Mouse (Mus musculus): Measurements from ENCODE around the gene Ubac2. TPM values are rescaled to one million over a fixed set of nuclear protein-coding genes. Genes with fewer than 3 reads are reported as not detected.
A peak's percentile ranks its signal among the peaks of the same experiment; 100 is the strongest.

Gene Ubac2
- total and polyA plus RNA-seq, 3 experiments = 32.8 to 40.1 (median 35.5) TPM

GRCm38 (mm10) chr14:121899071-121899470 lies 20.7 kb downstream of the Ubac2 start:
- Histone ChIP-seq H3K4me2 (ENCODE audit: insufficient read depth, low read depth, poor library complexity, severe bottlenecking) (no peak overlapping the region), H3K9me3 (replicated peaks; ENCODE audit: low read length) (no peaks in the 10 kb centered on the region), H3K4me1 (ENCODE audit: control insufficient read depth in 1 of 2, insufficient read depth in 2 of 2) (peaks cover 21 to 79% of the 10 kb centered on the region in 2 experiments), H3K36me3 (replicated peaks in 1 of 2; ENCODE audit: control insufficient read depth in 1 of 2, insufficient read depth in 1 of 2, low read length in 1 of 2) (peaks cover 0 to 25% of the 10 kb centered on the region in 2 experiments), H3K9ac (ENCODE audit: insufficient read depth, low read depth) (no peak overlapping the region), H3K27me3 (replicated peaks) (no peaks in the 10 kb centered on the region), H3K4me3 (replicated peaks in 1 of 3; ENCODE audit: low read depth in 2 of 3, low read length in 2 of 3, poor library complexity in 1 of 3) (no peak overlapping the region), H3K27ac (ENCODE audit: insufficient read depth, low read depth) (no peak overlapping the region), H3K79me2 (replicated peaks; ENCODE audit: control insufficient read depth, extremely low read depth, insufficient read depth, poor library complexity, severe bottlenecking) (peaks cover 7% of the 10 kb centered on the region)
- no peak for DNase-seq (ENCODE audit: extremely low read depth)
- TF ChIP-seq JUN (IDR thresholded peaks at IDR 0.05; ENCODE audit: insufficient read depth, low read depth, low read length) = no peak
- no peak for TF ChIP-seq MAX (IDR thresholded peaks at IDR 0.05; ENCODE audit: low read length)
- no peak for TF ChIP-seq ZMIZ1 (IDR thresholded peaks at IDR 0.05; ENCODE audit: low read depth, low read length)
- no peak for TF ChIP-seq IRF4 (IDR thresholded peaks at IDR 0.05; ENCODE audit: low read depth, low read length)
- TF ChIP-seq POLR2AphosphoS2 (IDR thresholded peaks at IDR 0.05; ENCODE audit: low read depth, low read length) = no peak
- no peak for TF ChIP-seq MAZ (IDR thresholded peaks at IDR 0.05; ENCODE audit: low read depth, low read length)
- TF ChIP-seq PAX5 (IDR thresholded peaks at IDR 0.05; ENCODE audit: low read length) = no peak
- no peak for TF ChIP-seq ZC3H11A (IDR thresholded peaks at IDR 0.05; ENCODE audit: low read depth, low read length)
- no peak for TF ChIP-seq JUND (conservative IDR thresholded peaks at IDR 0.05; ENCODE audit: low read depth, low read length)
- TF ChIP-seq MEF2A (IDR thresholded peaks at IDR 0.05; ENCODE audit: borderline replicate concordance, low read depth, low read length) = no peak
- dilution Hi-C loops (cut with MboI; ENCODE audit: extremely low pct_ligation_motif_present, extremely low pct_unique_long_range_greater_than_20kb, low sequenced_read_pairs) (no loop called here), in situ Hi-C loops (cut with MboI; ENCODE audit: low pct_ligation_motif_present, low pct_unique_long_range_greater_than_20kb, low sequenced_read_pairs) (no loop called here)

GRCm38 (mm10) chr14:121901511-121901910 lies 23.1 kb downstream of the Ubac2 start:
- Histone ChIP-seq H3K36me3 (replicated peaks in 1 of 2; ENCODE audit: control insufficient read depth in 1 of 2, insufficient read depth in 1 of 2, low read length in 1 of 2) (peaks cover 0 to 31% of the 10 kb centered on the region in 2 experiments), H3K79me2 (replicated peaks; ENCODE audit: control insufficient read depth, extremely low read depth, insufficient read depth, poor library complexity, severe bottlenecking) (peaks cover 2% of the 10 kb centered on the region)
- in situ Hi-C loops (cut with MboI; ENCODE audit: low pct_ligation_motif_present, low pct_unique_long_range_greater_than_20kb, low sequenced_read_pairs) = no loop called here
- no peak for TF ChIP-seq NELFE (IDR thresholded peaks at IDR 0.05; ENCODE audit: low read depth, low read length)
- TF ChIP-seq JUND (conservative IDR thresholded peaks at IDR 0.05; ENCODE audit: low read depth, low read length) = no peak
- no peak for TF ChIP-seq POLR2A (IDR thresholded peaks at IDR 0.05; ENCODE audit: low read depth, low read length)
- no peak for TF ChIP-seq TBP (conservative IDR thresholded peaks at IDR 0.05; ENCODE audit: low read depth, low read length)
- no peak for TF ChIP-seq ZC3H11A (IDR thresholded peaks at IDR 0.05; ENCODE audit: low read depth, low read length)
- no peak for TF ChIP-seq GABPA (IDR thresholded peaks at IDR 0.05; ENCODE audit: insufficient replicate concordance, low read depth, low read length)
- no peak for TF ChIP-seq MAFK (IDR thresholded peaks at IDR 0.05; ENCODE audit: insufficient replicate concordance, low read length)
- TF ChIP-seq EP300 (IDR thresholded peaks at IDR 0.05; ENCODE audit: low read length) = no peak
- TF ChIP-seq E2F4 (IDR thresholded peaks at IDR 0.05; ENCODE audit: insufficient replicate concordance, low read depth, low read length) = no peak
- no peak for TF ChIP-seq MXI1 (IDR thresholded peaks at IDR 0.05; ENCODE audit: low read depth, low read length)
- no peak for TF ChIP-seq ELF1 (IDR thresholded peaks at IDR 0.05; ENCODE audit: low read depth, low read length)
- no peak for TF ChIP-seq RCOR1 (conservative IDR thresholded peaks at IDR 0.05; ENCODE audit: low read depth, low read length)
- no peak for TF ChIP-seq ZMIZ1 (IDR thresholded peaks at IDR 0.05; ENCODE audit: low read depth, low read length)
- TF ChIP-seq BHLHE40 (IDR thresholded peaks at IDR 0.05; ENCODE audit: low read depth, low read length) = no peak
- TF ChIP-seq KAT2A (IDR thresholded peaks at IDR 0.05; ENCODE audit: insufficient replicate concordance, low read length) = no peak
- no peak for TF ChIP-seq CHD1 (IDR thresholded peaks at IDR 0.05; ENCODE audit: low read depth, low read length)
- TF ChIP-seq NRF1 (IDR thresholded peaks at IDR 0.05; ENCODE audit: low read depth, low read length) = no peak
- TF ChIP-seq JUN (IDR thresholded peaks at IDR 0.05; ENCODE audit: insufficient read depth, low read depth, low read length) = no peak
- TF ChIP-seq MEF2A (IDR thresholded peaks at IDR 0.05; ENCODE audit: borderline replicate concordance, low read depth, low read length) = no peak
- no peak for TF ChIP-seq UBTF (IDR thresholded peaks at IDR 0.05; ENCODE audit: low read depth, low read length)
- no peak for TF ChIP-seq PAX5 (IDR thresholded peaks at IDR 0.05; ENCODE audit: low read length)
- peak; percentile 24 for TF ChIP-seq RAD21 (IDR thresholded peaks at IDR 0.05; ENCODE audit: low read depth, low read length)
- TF ChIP-seq SMC3 (IDR thresholded peaks at IDR 0.05; ENCODE audit: low read depth, low read length) = peak; percentile 38
- no peak for TF ChIP-seq POLR2AphosphoS2 (IDR thresholded peaks at IDR 0.05; ENCODE audit: low read depth, low read length)
- peak; percentile 12; the same call in 1 of the 2 replicates for TF ChIP-seq ETS1 (conservative IDR thresholded peaks at IDR 0.05; ENCODE audit: low read depth, low read length)
- no peak for TF ChIP-seq TCF12 (IDR thresholded peaks at IDR 0.05; ENCODE audit: low read depth, low read length)
- no peak for TF ChIP-seq MAZ (IDR thresholded peaks at IDR 0.05; ENCODE audit: low read depth, low read length)
- no peak for TF ChIP-seq CHD2 (IDR thresholded peaks at IDR 0.05; ENCODE audit: low read length)
- no peak for TF ChIP-seq IRF4 (IDR thresholded peaks at IDR 0.05; ENCODE audit: low read depth, low read length)
- no peak for TF ChIP-seq MAX (IDR thresholded peaks at IDR 0.05; ENCODE audit: low read length)
- no peak for TF ChIP-seq MYC (IDR thresholded peaks at IDR 0.05; ENCODE audit: low read depth, low read length)

More at GRCm38 (mm10) chr14:121901511-121901910, 23.1 kb downstream of the Ubac2 start:
- Histone ChIP-seq H3K27ac (ENCODE audit: insufficient read depth, low read depth) (0 out of 2 replicates have a peak overlapping the region, but pooled peaks have one; percentile 6), H3K4me1 (ENCODE audit: control insufficient read depth in 1 of 2, insufficient read depth in 2 of 2) (peaks cover 19 to 79% of the 10 kb centered on the region in 2 experiments), H3K4me3 (replicated peaks in 1 of 3; ENCODE audit: low read depth in 2 of 3, low read length in 2 of 3, poor library complexity in 1 of 3) (no peak overlapping the region), H3K9ac (ENCODE audit: insufficient read depth, low read depth) (no peak overlapping the region), H3K9me3 (replicated peaks; ENCODE audit: low read length) (no peaks in the 10 kb centered on the region), H3K4me2 (ENCODE audit: insufficient read depth, low read depth, poor library complexity, severe bottlenecking) (no peak overlapping the region), H3K27me3 (replicated peaks) (no peaks in the 10 kb centered on the region)
- dilution Hi-C loops (cut with MboI; ENCODE audit: extremely low pct_ligation_motif_present, extremely low pct_unique_long_range_greater_than_20kb, low sequenced_read_pairs) = no loop called here
- DNase-seq (ENCODE audit: extremely low read depth) = peak; percentile 79

Data from CH12.LX (cell line).